Mouse (Mus musculus) kidney, embryonic 14.5 days (tissue): ENCODE measurements around the gene Gm42742. TPM values are rescaled to one million over a fixed set of nuclear protein-coding genes. Genes with fewer than 3 reads are reported as not detected.

Experiments
- ATAC-seq: fragments of 200-750 bp; cut with Nextera tagmentation; 2 replicates; pipeline ENCODE4 v1.8.0; 2017; ENCODE audit warnings: moderate number of reproducible peaks, mild to moderate bottlenecking, moderate TSS enrichment, moderate library complexity; ENCODE audit not compliant: low FRiP score, low TSS enrichment
- H3K27ac ChIP-seq: fragments of 300-500 bp; sonication (generic); 2 replicates; pipeline ENCODE4 v1.5.1; 2014; ENCODE audit warnings: low read depth, mild to moderate bottlenecking, low read length, moderate library complexity, mixed read lengths
- H3K27me3 ChIP-seq: fragments of 300-500 bp; sonication (generic); 2 replicates; pipeline ENCODE4 v1.6.1; 2014; ENCODE audit warnings: mild to moderate bottlenecking, low read length; ENCODE audit not compliant: control insufficient read depth, insufficient read depth
- H3K36me3 ChIP-seq: fragments of 300-500 bp; sonication (generic); 2 replicates; pipeline ENCODE4 v1.6.1; 2014; ENCODE audit warnings: low read length, mixed read lengths; ENCODE audit not compliant: control insufficient read depth, insufficient read depth
- H3K4me1 ChIP-seq: fragments of 300-500 bp; sonication (generic); 2 replicates; pipeline ENCODE4 v1.6.1; 2014; ENCODE audit warnings: low read length, mixed read lengths; ENCODE audit not compliant: control insufficient read depth, insufficient read depth
- H3K4me2 ChIP-seq: fragments of 300-500 bp; sonication (generic); replicated peaks from 2 replicates; pipeline ENCODE4 v1.6.1; 2014; ENCODE audit warnings: low read depth, mild to moderate bottlenecking, low read length
- H3K4me3 ChIP-seq: fragments of 300-500 bp; sonication (generic); 2 replicates; pipeline ENCODE4 v1.5.1; 2014; ENCODE audit warnings: mild to moderate bottlenecking, low read length
- H3K9ac ChIP-seq: fragments of 300-500 bp; sonication (generic); 2 replicates; pipeline ENCODE4 v1.6.1; 2014; ENCODE audit warnings: low read depth, mild to moderate bottlenecking, low read length, moderate library complexity
- H3K9me3 ChIP-seq: fragments of 300-500 bp; sonication (generic); 2 replicates; pipeline ENCODE4 v1.6.1; 2016; ENCODE audit warnings: low read length; ENCODE audit not compliant: control insufficient read depth
- WGBS: fragments of 180-500 bp; shearing (Covaris S2); extraction: QIAGEN DNeasy Blood & Tissue Kit; methylation state at CpG from one replicate; pipeline ENCODE4 v1.1.7; 2014; 5-methylcytosine and 5-hydroxymethylcytosine counted together
- polyA plus RNA-seq: library from polyadenylated mRNA; unstranded; fragments of >200 nt; fragmentation: Nextera tagmentation; extraction: Ambion mirVana; gene quantifications from 2 replicates; pipeline ENCODE4 v1.2.1, GENCODE M21; 2014

Gene Gm42742
- polyA plus RNA-seq, 1 experiment from 2014 or later: 65.4 TPM

GRCm38 (mm10) chr7:127021563-127022527 lies 948 bp upstream of the Gm42742 start:
- WGBS: 40% methylated on average over 5 of the region's 5 CpGs
- Histone ChIP-seq H3K9me3 (no peaks in the 10 kb centered on the region), H3K4me2 (peak overlapping the region; percentile 86), H3K4me1 (peaks cover 63% of the 10 kb centered on the region), H3K36me3 (peaks cover 32% of the 10 kb centered on the region), H3K9ac (peak overlapping the region; percentile 61; the same call in 1 of the 2 replicates), H3K4me3 (peak overlapping the region; percentile 53), H3K27ac (peak overlapping the region; percentile 77; the same call in 1 of the 2 replicates), H3K27me3 (no peaks in the 10 kb centered on the region)
- ATAC-seq: no peak

DNA sequence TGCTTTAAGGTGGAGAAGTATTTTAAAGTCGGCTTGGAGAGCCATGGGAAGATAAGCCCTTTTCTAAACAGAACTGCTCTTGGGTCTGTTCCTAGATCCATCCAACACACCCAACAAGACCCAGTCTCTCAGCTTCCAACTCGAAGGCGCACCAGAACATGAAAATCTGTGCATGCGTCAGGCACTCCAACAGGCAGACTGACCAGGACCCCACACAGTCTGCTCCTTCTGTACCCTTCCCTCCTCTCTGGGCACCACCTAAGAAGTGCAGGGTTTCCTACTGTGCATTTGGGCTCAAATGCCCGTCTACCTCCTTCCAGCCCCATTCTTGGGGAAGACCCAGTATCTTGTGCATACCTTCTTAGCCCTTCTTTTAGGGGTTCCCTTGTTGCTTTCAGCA lies 406 bp downstream of the Gm42742 start:
- Histone ChIP-seq H3K4me2 (peak overlapping the region; percentile 86), H3K4me3 (peak overlapping the region; percentile 53), H3K27ac (peak overlapping the region; percentile 77; the same call in 1 of the 2 replicates), H3K9me3 (no peaks in the 10 kb centered on the region), H3K36me3 (peaks cover 33% of the 10 kb centered on the region), H3K27me3 (no peaks in the 10 kb centered on the region), H3K9ac (peak overlapping the region; percentile 61), H3K4me1 (peaks cover 68% of the 10 kb centered on the region)
- no peak for ATAC-seq
- 39% methylated on average over 5 of the region's 5 CpGs for WGBS

DNA sequence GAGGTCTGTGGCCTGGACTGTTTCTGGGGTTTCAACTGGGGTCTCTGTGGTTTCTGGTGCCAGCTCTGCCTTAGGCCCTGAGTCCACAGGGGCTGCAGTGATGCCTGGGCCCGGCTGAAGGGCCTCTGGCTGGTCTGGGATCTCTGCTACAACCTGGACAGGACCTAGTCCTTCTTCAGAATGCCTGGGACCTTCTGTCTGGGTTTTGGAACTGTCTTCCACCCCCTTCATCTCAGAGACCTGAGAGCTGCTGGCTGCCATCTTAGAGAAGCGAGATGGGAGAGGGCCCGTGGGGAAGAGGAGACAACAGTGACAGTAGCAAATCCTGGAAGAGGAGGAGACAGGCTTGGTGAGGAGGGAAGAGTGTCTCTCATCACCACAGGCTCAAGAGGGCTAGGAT lies 866 bp downstream of the Gm42742 start:
- peaks cover 72% of the 10 kb centered on the region for H3K4me1 ChIP-seq
- peak overlapping the region; percentile 53 for H3K4me3 ChIP-seq
- no peaks in the 10 kb centered on the region for H3K27me3 ChIP-seq
- WGBS: 61% methylated on average over 3 of the region's 3 CpGs
- peaks cover 38% of the 10 kb centered on the region for H3K36me3 ChIP-seq
- H3K9me3 ChIP-seq: no peaks in the 10 kb centered on the region
- H3K4me2 ChIP-seq: peak overlapping the region; percentile 86
- ATAC-seq: no peak
- peak overlapping the region; percentile 61 for H3K9ac ChIP-seq
- peak overlapping the region; percentile 77; the same call in 1 of the 2 replicates for H3K27ac ChIP-seq

DNA sequence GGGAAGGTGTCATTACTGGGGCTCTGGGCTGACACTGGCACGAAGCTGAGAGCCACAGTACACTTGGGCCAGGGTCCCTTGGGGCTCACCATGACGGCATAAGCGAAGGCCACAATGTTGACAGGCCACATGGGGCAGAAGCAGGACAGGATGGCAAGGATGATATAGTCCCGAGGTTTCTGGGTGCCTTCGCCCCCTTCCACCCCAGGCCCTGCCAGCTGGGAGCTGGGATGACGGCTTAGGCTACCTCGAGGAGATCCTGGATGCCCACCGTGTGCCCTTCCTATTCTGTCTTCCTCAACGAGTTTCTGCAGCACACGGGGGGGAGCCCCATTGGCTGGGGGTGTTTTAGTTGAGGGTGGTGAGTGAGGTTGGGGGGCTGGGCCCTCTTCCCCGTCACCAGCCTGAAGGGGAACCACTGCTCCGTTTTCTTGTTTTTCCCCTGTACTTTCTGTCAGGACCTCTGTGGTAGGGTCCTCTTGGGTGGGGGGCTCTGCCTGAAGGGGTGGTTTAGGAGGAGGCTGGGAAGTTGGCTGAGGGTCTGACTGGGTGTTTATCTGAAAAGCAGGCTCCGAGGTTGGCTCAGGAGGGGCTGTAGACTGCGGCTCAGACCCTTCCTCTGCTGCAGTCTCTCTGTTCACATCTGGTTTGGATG lies 1.5 kb downstream of the Gm42742 start:
- Histone ChIP-seq H3K36me3 (peaks cover 35% of the 10 kb centered on the region), H3K27me3 (no peaks in the 10 kb centered on the region), H3K4me1 (peaks cover 74% of the 10 kb centered on the region), H3K9ac (peak overlapping the region; percentile 61), H3K4me2 (peak overlapping the region; percentile 86), H3K9me3 (no peaks in the 10 kb centered on the region), H3K4me3 (peak overlapping the region; percentile 53; the same call in 1 of the 2 replicates), H3K27ac (no peak overlapping the region)
- WGBS: 80% methylated on average over 14 of the region's 14 CpGs
- ATAC-seq: no peak

- ATAC-seq: no peak
- peaks cover 27% of the 10 kb centered on the region for H3K36me3 ChIP-seq
- H3K27ac ChIP-seq: peak overlapping the region; percentile 82; the same call in 1 of the 2 replicates
- peak overlapping the region; percentile 17; the same call in 1 of the 2 replicates for H3K4me2 ChIP-seq
- no peak overlapping the region for H3K4me3 ChIP-seq
- WGBS: 36% methylated on average over 15 of the region's 15 CpGs
- peaks cover 70% of the 10 kb centered on the region for H3K4me1 ChIP-seq
- no peaks in the 10 kb centered on the region for H3K27me3 ChIP-seq
- H3K9me3 ChIP-seq: no peaks in the 10 kb centered on the region
- H3K9ac ChIP-seq: peak overlapping the region; percentile 61
Observed at GRCm38 (mm10) chr7:127018416-127019305, 2.2 kb downstream of the Gm42742 start.

GRCm38 (mm10) chr7:127017950-127018345 lies 2.9 kb downstream of the Gm42742 start:
- H3K27ac ChIP-seq: peak overlapping the region; percentile 82
- ATAC-seq: no peak
- H3K4me2 ChIP-seq: peak overlapping the region; percentile 17; the same call in 1 of the 2 replicates
- no peaks in the 10 kb centered on the region for H3K9me3 ChIP-seq
- no peak overlapping the region for H3K4me3 ChIP-seq
- H3K9ac ChIP-seq: peak overlapping the region; percentile 61; the same call in 1 of the 2 replicates
- peaks cover 24% of the 10 kb centered on the region for H3K36me3 ChIP-seq
- 41% methylated on average over 6 of the region's 6 CpGs for WGBS
- peaks cover 62% of the 10 kb centered on the region for H3K4me1 ChIP-seq
- H3K27me3 ChIP-seq: no peaks in the 10 kb centered on the region

DNA sequence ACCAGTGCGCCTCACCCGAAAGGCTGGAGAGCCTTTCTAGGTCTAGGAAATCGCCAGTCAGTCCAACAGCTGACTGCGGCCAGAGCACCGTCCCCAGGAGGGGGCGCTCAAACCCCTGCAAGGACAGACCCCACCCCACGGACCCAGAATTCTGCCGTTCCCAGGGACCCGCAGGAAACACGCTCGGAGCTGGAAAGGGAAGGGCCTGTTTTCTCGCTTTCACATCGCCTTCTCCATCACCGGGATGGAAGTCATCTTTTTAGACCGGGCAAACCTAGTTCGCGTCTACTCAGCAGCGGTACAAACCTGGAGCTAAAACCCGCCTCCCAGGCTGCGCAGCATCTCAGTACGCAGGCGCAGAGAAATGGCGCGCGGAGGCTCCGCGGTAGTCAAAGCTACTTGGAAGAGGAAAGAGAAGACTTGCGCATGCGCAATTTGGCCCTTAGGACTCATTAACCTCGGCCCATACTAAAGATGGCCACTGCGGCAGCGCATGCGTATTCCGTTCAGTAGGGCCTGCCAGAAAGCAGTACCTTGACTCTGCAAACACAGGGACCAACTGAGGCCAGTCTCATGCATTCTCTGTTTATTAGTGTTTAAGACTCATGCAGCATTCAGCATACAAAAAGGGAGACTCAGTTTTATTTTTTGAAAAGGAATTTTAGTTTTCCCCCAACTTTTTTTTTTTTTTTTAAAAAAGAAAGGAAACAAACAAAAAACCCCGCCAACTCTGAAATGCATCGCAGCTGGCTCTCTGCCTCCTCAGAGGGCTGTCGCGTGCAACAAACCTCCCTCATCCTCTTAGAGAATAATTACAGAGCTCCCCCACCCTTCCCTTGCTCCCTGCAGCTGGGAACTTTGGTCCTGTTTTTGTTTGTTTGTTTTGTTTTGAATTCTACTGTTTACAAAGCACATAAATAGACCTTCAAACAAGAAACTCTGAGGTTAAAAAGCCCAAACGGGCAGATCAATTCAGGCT lies 3.6 kb downstream of the Gm42742 start, which contains the start of gene Pagr1a:
TSS of gene Pagr1a (minus strand) at position 382 of the 979 bp plus-strand sequence.
- H3K4me3 ChIP-seq: peak within 1 kb of the TSS; percentile 53
- peak; percentile 74 for ATAC-seq
- no peaks in the 10 kb centered on the region for H3K9me3 ChIP-seq
- peak within 1 kb of the TSS; percentile 75 for H3K4me2 ChIP-seq
- WGBS: 4% methylated on average over 39 of the region's 39 CpGs
- H3K36me3 ChIP-seq: peaks cover 21% of the 10 kb centered on the region
- H3K27ac ChIP-seq: peak within 1 kb of the TSS; percentile 82
- peaks cover 56% of the 10 kb centered on the region for H3K4me1 ChIP-seq
- no peaks in the 10 kb centered on the region for H3K27me3 ChIP-seq
- peak within 1 kb of the TSS; percentile 70 for H3K9ac ChIP-seq
